Mouse (Mus musculus): ENCODE data around the gene Ppig. TPM values are rescaled to one million over a fixed set of nuclear protein-coding genes. Genes with fewer than 3 reads are reported as not detected.

Gene Ppig
- polyA plus RNA-seq, 1 experiment from 2014 or later = 149 TPM

DNA sequence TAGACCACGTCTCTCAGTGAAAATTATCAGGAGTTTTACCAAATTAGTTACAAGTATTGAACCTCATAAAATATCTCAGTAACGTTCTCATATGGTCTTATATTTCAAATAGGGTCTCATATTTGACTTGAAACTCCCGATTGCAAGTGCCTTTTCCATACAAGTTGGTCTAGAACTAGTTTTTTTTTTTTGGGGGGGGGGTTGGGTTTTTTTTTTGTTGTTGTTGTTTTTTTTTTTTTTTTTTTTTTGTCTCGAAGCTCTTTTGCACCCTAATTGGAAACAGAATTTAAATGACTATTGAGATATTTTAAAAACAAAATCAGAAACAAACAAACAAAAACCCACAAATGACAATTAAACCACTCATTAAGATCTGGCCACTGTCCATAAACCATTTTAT lies 68.4 kb downstream of the Ppig start:
- H3K9ac ChIP-seq (ENCODE audit: low read depth, low read length) = no peak overlapping the region
- 0 out of 2 replicates have a peak, but pooled peaks cover 3% of the 10 kb centered on the region for H3K36me3 ChIP-seq (ENCODE audit: insufficient read depth, low read length)
- DNase-seq (ENCODE audit: low spot score) (no peak), ATAC-seq (replicated peaks; ENCODE audit: low FRiP score, low read depth) (no peak)
- H3K4me1 ChIP-seq (replicated peaks; ENCODE audit: insufficient read depth, low read length) = no peaks in the 10 kb centered on the region; the same call in 1 of the 2 replicates
- no peak for TF ChIP-seq CTCF (IDR thresholded peaks at IDR 0.05; ENCODE audit: low read depth)
- no peaks in the 10 kb centered on the region for H3K27me3 ChIP-seq (ENCODE audit: insufficient read depth, low read length)
- no peaks in the 10 kb centered on the region for H3K9me3 ChIP-seq (replicated peaks; ENCODE audit: low read length)
- 68% methylated on average over 4 of the region's 4 CpGs for WGBS
- 0 out of 2 replicates have a peak overlapping the region, but pooled peaks have one; percentile 84 for H3K27ac ChIP-seq
- peak overlapping the region; percentile 50; the same call in 1 of the 2 replicates for H3K4me3 ChIP-seq (replicated peaks; ENCODE audit: low read depth, low read length)
- H3K4me2 ChIP-seq (ENCODE audit: low read length) = peak overlapping the region; percentile 85; the same call in 1 of the 2 replicates

DNA sequence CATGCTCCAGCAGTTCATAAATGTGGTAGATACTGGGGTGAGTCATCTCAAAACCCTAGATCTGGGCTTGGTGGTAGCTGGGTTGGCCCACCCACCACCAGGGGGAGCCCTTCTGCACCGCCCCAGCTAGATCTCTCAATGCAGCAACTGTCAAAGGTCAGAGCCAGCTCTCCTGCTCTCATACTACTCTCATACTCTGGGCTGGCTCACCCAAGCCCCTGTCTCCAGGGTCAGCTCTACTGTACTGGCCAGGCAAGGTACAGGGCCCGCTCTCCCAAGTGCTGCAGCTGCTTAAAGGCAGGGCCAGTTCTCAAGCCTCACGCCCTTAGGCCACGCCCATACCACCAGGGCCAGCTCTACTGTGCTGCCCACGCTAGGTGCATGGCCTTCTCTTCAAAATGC lies 80.6 kb downstream of the Ppig start:
- no peaks in the 10 kb centered on the region for H3K9me3 ChIP-seq (replicated peaks; ENCODE audit: low read length)
- TF ChIP-seq CTCF (IDR thresholded peaks at IDR 0.05; ENCODE audit: low read depth) = peak; percentile 77
- no peak overlapping the region for H3K9ac ChIP-seq (ENCODE audit: low read depth, low read length)
- no peak overlapping the region for H3K27ac ChIP-seq
- no peaks in the 10 kb centered on the region for H3K36me3 ChIP-seq (ENCODE audit: insufficient read depth, low read length)
- ATAC-seq (replicated peaks; ENCODE audit: low FRiP score, low read depth) (peak; percentile 76), DNase-seq (ENCODE audit: low spot score) (peak; percentile 50)
- H3K4me2 ChIP-seq (ENCODE audit: low read length) = no peak overlapping the region
- H3K27me3 ChIP-seq (ENCODE audit: insufficient read depth, low read length) = no peaks in the 10 kb centered on the region
- H3K4me3 ChIP-seq (replicated peaks; ENCODE audit: low read depth, low read length) = no peak overlapping the region
- no peaks in the 10 kb centered on the region for H3K4me1 ChIP-seq (replicated peaks; ENCODE audit: insufficient read depth, low read length)
- 56% methylated on average over 5 of the region's 5 CpGs for WGBS

Other genes starting within 250 kb of the Ppig start
- gene Lrp2, start 136.5 kb upstream of the Ppig start, polyA plus RNA-seq (2015; fragmentation: Nextera tagmentation; extraction: Ambion mirVana) = 37.5 TPM in 2 replicates
- 18.2 and 20.4 TPM in 2 replicates for gene Bbs5, start 75.4 kb upstream of the Ppig start, polyA plus RNA-seq (2015; fragmentation: Nextera tagmentation; extraction: Ambion mirVana)
- gene Klhl41, start 52.4 kb upstream of the Ppig start, polyA plus RNA-seq (2015; fragmentation: Nextera tagmentation; extraction: Ambion mirVana) = 0.14 and 0.20 TPM in 2 replicates
- gene Fastkd1, start 9.0 kb upstream of the Ppig start, polyA plus RNA-seq (2015; fragmentation: Nextera tagmentation; extraction: Ambion mirVana) = 10.3 and 11.2 TPM in 2 replicates
- gene Ccdc173, start 67.0 kb downstream of the Ppig start, polyA plus RNA-seq (2015; fragmentation: Nextera tagmentation; extraction: Ambion mirVana) = 2.1 and 2.4 TPM in 2 replicates
- gene Phospho2, start 67.1 kb downstream of the Ppig start, polyA plus RNA-seq (2015; fragmentation: Nextera tagmentation; extraction: Ambion mirVana) = 28.2 and 28.5 TPM in 2 replicates
- 14.2 and 15.4 TPM in 2 replicates for gene Klhl23, start 99.4 kb downstream of the Ppig start, polyA plus RNA-seq (2015; fragmentation: Nextera tagmentation; extraction: Ambion mirVana)
- 351 and 354 TPM in 2 replicates for gene Ssb, start 139.0 kb downstream of the Ppig start, polyA plus RNA-seq (2015; fragmentation: Nextera tagmentation; extraction: Ambion mirVana)
- gene Mettl5, start 163.1 kb downstream of the Ppig start, polyA plus RNA-seq (2015; fragmentation: Nextera tagmentation; extraction: Ambion mirVana) = 45.8 and 47.0 TPM in 2 replicates
- 12.8 and 13.0 TPM in 2 replicates for gene Ubr3, start 174.7 kb downstream of the Ppig start, polyA plus RNA-seq (2015; fragmentation: Nextera tagmentation; extraction: Ambion mirVana)

Data from kidney, postnatal 0 days (tissue).